Mouse (Mus musculus) layer of hippocampus, postnatal 36 days (tissue): ENCODE results near the gene Dnaaf1. TPM values are rescaled to one million over a fixed set of nuclear protein-coding genes. Genes with fewer than 3 reads are reported as not detected.
A peak's percentile ranks its signal among the peaks of the same experiment; 100 is the strongest.

Experiments
- DNase-seq, 2 experiments: peaks; one replicate each; pipeline ENCODE4 v3.0.0; 2022
- total RNA-seq, 2 experiments: library from RNA; stranded (reverse); gene quantifications; 2 replicates each; pipeline ENCODE4 v1.2.3; 2021

Gene Dnaaf1
- total RNA-seq, 2 experiments from 2014 or later: 0.12 to 0.18 TPM

- no peak for DNase-seq
These were observed 49.9 kb downstream of the Dnaaf1 start for GRCm38 (mm10) chr8:119624916-119625315.

- no peak for DNase-seq
These were observed 50.8 kb downstream of the Dnaaf1 start for GRCm38 (mm10) chr8:119625788-119626187.

- no peak for DNase-seq
These were observed 52.2 kb downstream of the Dnaaf1 start for GRCm38 (mm10) chr8:119627199-119627598.

GRCm38 (mm10) chr8:119627613-119628359 lies 52.8 kb downstream of the Dnaaf1 start:
- no peak for DNase-seq

DNA sequence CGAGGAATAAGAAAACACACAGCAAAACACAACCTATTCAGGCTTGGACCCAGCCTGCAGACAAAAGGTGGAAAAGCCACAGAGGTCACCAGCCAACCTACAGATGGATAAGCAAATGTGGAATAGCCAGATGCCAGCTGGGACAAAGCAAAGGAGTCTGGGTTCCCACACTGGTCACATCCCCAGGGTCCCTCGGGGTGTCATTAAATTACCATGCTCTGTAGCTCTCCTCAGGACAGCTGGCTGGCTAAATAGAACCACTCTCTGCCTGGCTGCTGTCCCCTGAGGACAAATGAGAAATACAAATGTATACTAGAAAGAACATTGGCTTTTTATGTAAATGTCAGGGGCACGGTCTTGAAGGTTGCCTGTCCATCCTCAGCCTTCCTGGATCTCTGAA lies 55.8 kb downstream of the Dnaaf1 start:
- DNase-seq: no peak

- no peak for DNase-seq
These were observed 57.2 kb downstream of the Dnaaf1 start for GRCm38 (mm10) chr8:119632246-119632645.

DNA sequence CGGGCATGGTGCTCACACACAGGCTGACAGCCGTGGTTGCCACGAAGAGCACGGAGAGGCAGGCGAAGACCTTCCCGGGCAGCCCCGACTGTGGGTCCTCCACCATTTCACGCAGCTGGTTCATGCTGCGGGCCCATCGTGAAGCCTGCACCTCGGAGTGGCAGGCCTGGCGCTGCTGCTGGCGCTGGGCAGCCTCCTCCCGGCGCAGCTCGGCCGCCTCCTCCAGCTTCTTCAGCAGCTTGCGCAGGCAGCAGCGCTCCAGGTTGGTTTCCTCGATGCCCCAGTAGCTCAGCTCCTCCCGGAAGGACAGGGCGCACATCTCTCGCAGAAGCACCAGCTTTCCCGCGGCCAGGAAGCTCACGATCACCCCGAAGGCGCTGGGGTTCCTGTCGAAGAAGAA lies 57.9 kb downstream of the Dnaaf1 start:
- no peak for DNase-seq

GRCm38 (mm10) chr8:119634616-119635336 lies 59.7 kb downstream of the Dnaaf1 start:
- no peak for DNase-seq

DNA sequence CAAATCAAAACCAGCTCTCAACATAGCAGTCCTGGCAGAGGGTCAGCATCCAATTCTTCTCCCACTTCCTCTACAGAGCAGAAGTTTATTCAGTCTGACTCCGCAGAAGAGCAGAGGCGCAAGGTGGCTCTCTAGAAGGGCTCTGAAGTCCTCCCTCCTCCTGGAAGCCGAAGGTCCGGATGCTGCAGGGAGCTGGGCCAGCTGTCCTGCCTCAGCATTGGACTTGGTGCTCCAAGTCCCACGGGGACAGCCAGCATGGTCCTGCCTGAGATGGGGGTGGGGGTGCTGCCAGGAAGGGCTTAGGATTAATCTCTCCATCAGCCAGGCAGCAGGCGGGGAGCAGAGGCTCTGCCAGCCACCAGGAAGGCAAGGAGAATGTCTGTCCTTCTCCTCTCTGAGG lies 60.3 kb downstream of the Dnaaf1 start, which contains the start of gene Kcng4:
Kcng4 (minus strand) TSS at position 303 of the 400 bp plus-strand sequence.
- peak in 1 of 2 experiments; percentile 11 for DNase-seq

- DNase-seq: no peak
These were observed 60.9 kb downstream of the Dnaaf1 start for GRCm38 (mm10) chr8:119635958-119636357.

DNA sequence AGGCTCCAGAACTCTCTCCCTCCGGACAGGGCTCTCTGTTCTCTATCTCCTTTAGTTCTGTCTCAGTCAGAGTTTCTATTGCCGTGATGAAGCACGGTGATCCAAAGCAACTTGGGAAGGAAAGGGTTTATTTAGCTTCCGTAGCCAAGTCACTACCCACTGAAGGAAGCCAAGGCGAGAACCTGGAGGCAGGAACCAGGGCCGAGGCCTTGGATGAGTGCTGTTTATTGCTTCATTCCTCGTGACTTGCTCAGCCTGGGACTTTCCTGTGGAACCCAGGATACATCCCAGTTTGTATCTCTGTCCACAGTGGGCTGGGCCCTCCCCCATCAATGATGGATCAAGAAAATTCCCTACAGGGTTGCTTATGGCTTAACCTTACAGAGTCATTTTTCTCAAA lies 61.7 kb downstream of the Dnaaf1 start:
- DNase-seq: no peak

DNA sequence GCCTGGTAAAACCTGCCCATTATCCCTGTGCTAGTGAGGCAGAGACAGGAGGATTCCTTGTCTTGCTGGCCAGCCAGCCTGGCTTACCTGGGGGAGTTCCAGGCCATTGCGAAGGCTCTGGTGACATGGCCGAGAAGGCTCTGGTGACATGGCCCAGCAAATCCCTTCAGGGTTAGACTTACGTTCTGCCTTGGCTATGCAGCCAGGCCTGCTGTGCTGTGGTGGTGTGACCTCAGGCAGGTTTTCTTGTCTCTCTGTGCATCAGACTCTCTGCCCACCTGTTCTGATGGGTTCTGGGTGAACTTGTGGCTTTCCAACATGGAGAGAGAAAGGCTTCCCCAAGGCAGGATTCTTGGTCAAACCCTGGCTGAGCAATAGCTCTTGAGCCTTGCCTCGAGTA lies 62.3 kb downstream of the Dnaaf1 start:
- DNase-seq: no peak

GRCm38 (mm10) chr8:119638261-119638660 lies 63.2 kb downstream of the Dnaaf1 start:
- DNase-seq: no peak

DNA sequence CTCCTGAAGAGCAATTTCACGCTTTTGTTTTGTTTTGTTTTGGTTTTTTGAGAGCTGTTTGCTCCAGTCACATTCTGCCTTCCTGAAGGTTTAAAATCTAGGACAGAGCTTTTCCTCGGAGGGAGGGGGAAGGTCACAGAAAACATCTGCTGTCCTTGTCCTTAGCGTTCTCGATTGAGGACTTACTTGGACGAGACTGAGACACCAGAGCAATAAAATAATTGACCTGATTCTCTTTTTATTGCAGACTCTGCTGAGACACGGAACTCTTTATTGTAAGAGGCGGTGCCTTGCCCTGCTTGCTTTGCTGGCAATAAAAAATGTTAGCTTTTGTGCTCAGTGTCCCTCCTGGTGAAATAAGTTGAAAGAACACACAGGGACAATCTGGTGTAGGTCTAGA lies 64.8 kb downstream of the Dnaaf1 start:
- DNase-seq: no peak

GRCm38 (mm10) chr8:119641058-119641457 lies 66.0 kb downstream of the Dnaaf1 start:
- no peak for DNase-seq

- DNase-seq: no peak
These were observed 67.9 kb downstream of the Dnaaf1 start for GRCm38 (mm10) chr8:119642960-119643359.

DNA sequence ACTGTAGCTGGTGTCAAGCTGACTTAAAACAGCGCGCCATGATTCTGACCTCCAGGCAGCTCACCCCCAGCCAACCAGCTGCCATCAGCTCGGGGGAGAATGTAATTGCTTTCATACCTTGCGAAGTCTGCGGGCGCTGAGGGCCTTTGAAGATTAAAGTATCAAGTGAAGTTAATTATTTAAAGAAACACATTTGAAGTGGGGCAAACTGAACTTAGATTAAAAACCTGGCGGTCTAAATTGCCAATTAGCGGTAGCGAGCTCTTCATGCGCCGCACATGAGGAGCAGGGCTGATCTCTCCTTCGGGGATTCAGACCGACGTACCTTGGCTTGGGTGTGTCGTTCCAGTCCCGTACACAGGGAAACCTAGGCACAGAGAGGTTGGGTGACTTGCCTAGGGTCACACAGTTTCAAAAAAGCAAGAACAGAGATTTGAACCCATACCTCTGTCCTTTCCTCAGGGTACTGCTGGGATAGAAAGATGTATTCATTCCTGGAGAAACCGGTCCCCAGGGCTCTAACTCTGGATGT lies 69.5 kb downstream of the Dnaaf1 start:
- DNase-seq: no peak

- DNase-seq: no peak
These were observed 70.1 kb downstream of the Dnaaf1 start for GRCm38 (mm10) chr8:119644981-119645597.

DNA sequence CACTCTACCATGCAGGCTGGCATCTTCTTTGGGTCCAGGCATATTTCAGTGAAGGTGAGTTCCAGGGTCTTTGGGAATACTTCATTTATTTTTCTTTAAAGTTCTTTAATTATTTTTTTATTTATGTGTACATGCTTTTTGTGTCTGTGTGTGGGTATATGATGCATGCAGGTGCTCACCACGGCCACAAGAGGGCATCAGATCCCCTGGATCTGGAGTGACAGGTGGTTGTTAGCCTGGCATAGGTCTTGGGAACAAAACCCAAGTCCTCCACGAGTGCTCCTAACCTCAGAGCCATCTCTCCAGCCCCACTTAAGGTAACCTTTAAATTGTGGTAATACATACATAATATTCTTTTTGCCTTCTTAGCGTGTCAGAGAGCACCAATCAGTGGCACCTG lies 71.2 kb downstream of the Dnaaf1 start:
- DNase-seq: no peak

DNA sequence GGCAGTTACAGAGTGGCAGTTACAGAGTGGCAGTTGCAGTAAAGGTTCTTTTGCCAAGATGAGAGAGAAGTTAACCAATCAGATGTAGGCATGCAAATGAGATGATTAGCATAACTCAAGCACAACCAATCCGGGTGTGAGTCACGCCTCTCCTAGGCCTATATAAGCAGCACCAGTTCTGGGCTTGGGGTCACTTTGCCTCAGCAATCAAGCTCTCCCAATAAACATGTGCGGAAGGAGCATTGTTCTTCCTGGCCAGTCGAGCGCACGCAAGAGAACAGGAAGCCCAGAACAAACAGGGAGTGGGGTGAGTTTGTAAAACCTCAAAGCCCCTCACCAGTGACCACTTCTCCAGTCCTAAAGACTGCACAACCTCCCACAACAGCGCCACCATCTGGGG lies 71.8 kb downstream of the Dnaaf1 start:
- no peak for DNase-seq
